In the genomic region with DNA sequence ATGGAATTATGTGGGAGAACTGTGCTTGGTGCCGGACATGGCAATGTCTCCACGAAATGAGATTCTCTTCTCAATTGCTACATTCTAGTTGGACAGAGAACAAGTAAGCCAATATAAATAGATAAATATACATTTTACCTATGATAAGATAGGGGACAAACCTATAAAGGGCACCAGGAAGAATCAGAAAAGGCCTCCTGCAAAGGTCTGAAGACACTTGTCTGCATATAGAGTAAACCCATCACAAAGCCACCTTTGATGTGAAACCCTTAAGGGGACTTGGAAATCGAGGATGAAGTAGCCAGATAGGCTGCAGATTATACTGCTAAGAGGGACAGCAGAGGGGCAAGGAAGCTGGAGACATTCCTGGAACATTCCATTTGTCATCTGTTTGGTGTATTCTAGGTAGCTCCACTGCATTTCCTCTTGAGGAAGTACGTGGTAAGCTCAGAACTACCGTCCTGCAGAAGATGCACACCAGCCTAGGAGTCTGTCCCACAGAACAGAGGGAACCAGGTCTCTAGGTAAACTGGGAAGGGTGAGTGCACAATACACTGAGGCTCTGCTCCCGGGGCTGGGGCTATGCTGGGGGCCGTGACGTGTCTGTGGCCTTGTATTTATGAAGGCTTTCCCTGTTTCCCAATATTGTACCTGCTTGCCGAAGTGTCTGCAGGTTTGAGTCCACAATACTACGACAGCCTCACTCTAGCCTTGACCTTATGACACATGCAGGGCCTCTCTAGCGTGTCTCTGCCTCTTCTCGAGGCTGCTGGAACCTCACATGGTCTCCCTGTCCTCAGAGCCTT, we compare ENCODE assay signal across 7 mouse cellular contexts. TPM values are rescaled to one million over a fixed set of nuclear protein-coding genes. Genes with fewer than 3 reads are reported as not detected.
DNase-seq lines count a peak whose midpoint lies in the region; ATAC-seq and TF ChIP-seq lines count a peak whose summit lies in the region.

No protein-coding gene starts in this region.

- H3K4me3 ChIP-seq in lung, embryonic 16.5 days (ENCODE audit: low read length) = peak overlapping the region; percentile 85
- H3K4me3 ChIP-seq in forebrain, embryonic 11.5 days (ENCODE audit: low read depth, low read length) = no peak overlapping the region
- H3K4me3 ChIP-seq in limb, embryonic 10.5 days = peak overlapping the region; percentile 87
- peak overlapping the region; percentile 80 for H3K4me3 ChIP-seq in olfactory bulb, adult 2 months (ENCODE audit: insufficient read depth, low read depth, low read length)

- DNase-seq in lung, postnatal 14 days = no peak
- no peak for DNase-seq in forebrain, embryonic 11.5 days (ENCODE audit: low spot score)
- no peak for DNase-seq in limb, embryonic 10.5 days (ENCODE audit: low spot score)
- no peak for DNase-seq in spleen, postnatal 4 days (ENCODE audit: low spot score in 2 of 2)
- DNase-seq in adrenal gland, postnatal 14 days = no peak

- 59% methylated on average over 12 of the region's 12 CpGs for WGBS in lung, embryonic 16.5 days
- WGBS in forebrain, embryonic 11.5 days = 82% methylated on average over 12 of the region's 12 CpGs
- 86% methylated on average over 12 of the region's 12 CpGs for WGBS in limb, embryonic 10.5 days
- WGBS in olfactory bulb, adult 2 months = 79% methylated on average over 12 of the region's 12 CpGs

- no peaks in the 10 kb centered on the region for H3K9me3 ChIP-seq in lung, embryonic 16.5 days (ENCODE audit: control insufficient read depth, low read length)
- H3K9me3 ChIP-seq in forebrain, embryonic 11.5 days (ENCODE audit: control insufficient read depth, low read length) = no peaks in the 10 kb centered on the region
- no peaks in the 10 kb centered on the region for H3K9me3 ChIP-seq in limb, embryonic 10.5 days (replicated peaks)

- H3K36me3 ChIP-seq in lung, embryonic 16.5 days (ENCODE audit: control insufficient read depth, insufficient read depth, low read length) = no peaks in the 10 kb centered on the region
- H3K36me3 ChIP-seq in forebrain, embryonic 11.5 days (ENCODE audit: control insufficient read depth, insufficient read depth, low read length) = no peaks in the 10 kb centered on the region
- H3K36me3 ChIP-seq in limb, embryonic 10.5 days = peaks cover 19% of the 10 kb centered on the region

- H3K27ac ChIP-seq in lung, embryonic 16.5 days (ENCODE audit: low read length) = peak overlapping the region; percentile 85
- no peak overlapping the region for H3K27ac ChIP-seq in forebrain, embryonic 11.5 days (ENCODE audit: low read depth, low read length)
- peak overlapping the region; percentile 97 for H3K27ac ChIP-seq in limb, embryonic 10.5 days
- peak overlapping the region; percentile 92 for H3K27ac ChIP-seq in olfactory bulb, adult 2 months (ENCODE audit: insufficient read depth, low read depth, low read length)

- TF ChIP-seq POLR2A in olfactory bulb, adult 2 months (IDR thresholded peaks at IDR 0.05; ENCODE audit: insufficient read depth, low read depth, low read length) = no peak

- no peak for ATAC-seq in lung, embryonic 16.5 days (ENCODE audit: low read depth)
- no peak for ATAC-seq in forebrain, embryonic 11.5 days (replicated peaks; ENCODE audit: low FRiP score)

- peaks cover 41% of the 10 kb centered on the region for H3K4me1 ChIP-seq in lung, embryonic 16.5 days (replicated peaks; ENCODE audit: control insufficient read depth, insufficient read depth, low read length)
- peaks cover 14% of the 10 kb centered on the region for H3K4me1 ChIP-seq in forebrain, embryonic 11.5 days (replicated peaks; ENCODE audit: control insufficient read depth, insufficient read depth, low read length)
- H3K4me1 ChIP-seq in limb, embryonic 10.5 days = peaks cover 49% of the 10 kb centered on the region
- H3K4me1 ChIP-seq in olfactory bulb, adult 2 months (ENCODE audit: control insufficient read depth, insufficient read depth, low read length) = peaks cover 32% of the 10 kb centered on the region

- TF ChIP-seq CTCF in olfactory bulb, adult 2 months (IDR thresholded peaks at IDR 0.05; ENCODE audit: insufficient read depth, low read depth, low read length) = no peak

- H3K27me3 ChIP-seq in lung, embryonic 16.5 days (ENCODE audit: control insufficient read depth, insufficient read depth, low read depth, low read length) = no peaks in the 10 kb centered on the region
- H3K27me3 ChIP-seq in forebrain, embryonic 11.5 days (ENCODE audit: control insufficient read depth, insufficient read depth, low read length) = no peaks in the 10 kb centered on the region
- no peaks in the 10 kb centered on the region for H3K27me3 ChIP-seq in limb, embryonic 10.5 days (ENCODE audit: low read depth, poor library complexity, severe bottlenecking)

- peak overlapping the region; percentile 51 for H3K4me2 ChIP-seq in lung, embryonic 16.5 days (ENCODE audit: low read depth, low read length)
- H3K4me2 ChIP-seq in forebrain, embryonic 11.5 days (ENCODE audit: low read depth, low read length, severe bottlenecking) = peak overlapping the region; percentile 76; the same call in 1 of the 2 replicates

- peak overlapping the region; percentile 60 for H3K9ac ChIP-seq in lung, embryonic 16.5 days (ENCODE audit: low read length)
- peak overlapping the region; percentile 88; the same call in 1 of the 2 replicates for H3K9ac ChIP-seq in forebrain, embryonic 11.5 days (ENCODE audit: low read length)

RNA-seq across cellular contexts. Expression of a gene that starts 1.0 kb away (rescaled TPM):
- 263 and 285 TPM in 2 replicates for polyA plus RNA-seq in lung, embryonic 16.5 days (2015; fragmentation: Nextera tagmentation; extraction: Ambion mirVana)
- 333 and 334 TPM in 2 replicates for polyA plus RNA-seq in forebrain, embryonic 11.5 days (2014; fragmentation: Nextera tagmentation; extraction: Ambion mirVana)
- polyA plus RNA-seq in limb, embryonic 10.5 days (2016; fragmentation: Nextera tagmentation; extraction: Ambion mirVana) = 375 and 404 TPM in 2 replicates
- not detected in 2 replicates for polyA plus RNA-seq in olfactory bulb, adult 2 months (2012; ENCODE audit: insufficient read depth, insufficient read length, low replicate concordance, missing spikeins)
- total RNA-seq in adrenal gland, postnatal 14 days (2021) = 172 and 174 TPM in 2 replicates

RNA-seq across cellular contexts. Expression of a gene that starts 28.4 kb away (rescaled TPM):
- polyA plus RNA-seq in lung, embryonic 16.5 days (2015; fragmentation: Nextera tagmentation; extraction: Ambion mirVana) = 5.6 and 8.4 TPM in 2 replicates
- polyA plus RNA-seq in forebrain, embryonic 11.5 days (2014; fragmentation: Nextera tagmentation; extraction: Ambion mirVana) = 6.6 and 15.1 TPM in 2 replicates
- polyA plus RNA-seq in limb, embryonic 10.5 days (2016; fragmentation: Nextera tagmentation; extraction: Ambion mirVana) = 1.0 and 4.0 TPM in 2 replicates
- not detected in 2 replicates for polyA plus RNA-seq in olfactory bulb, adult 2 months (2012; ENCODE audit: insufficient read depth, insufficient read length, low replicate concordance, missing spikeins)
- total RNA-seq in adrenal gland, postnatal 14 days (2021) = 19.2 and 23.8 TPM in 2 replicates

RNA-seq across cellular contexts. Expression of a gene that starts 55.8 kb away (rescaled TPM):
- polyA plus RNA-seq in lung, embryonic 16.5 days (2015; fragmentation: Nextera tagmentation; extraction: Ambion mirVana) = 2.4 and 4.1 TPM in 2 replicates
- 1.7 and 2.6 TPM in 2 replicates for polyA plus RNA-seq in forebrain, embryonic 11.5 days (2014; fragmentation: Nextera tagmentation; extraction: Ambion mirVana)
- 1.2 and 2.2 TPM in 2 replicates for polyA plus RNA-seq in limb, embryonic 10.5 days (2016; fragmentation: Nextera tagmentation; extraction: Ambion mirVana)
- not detected in 2 replicates for polyA plus RNA-seq in olfactory bulb, adult 2 months (2012; ENCODE audit: insufficient read depth, insufficient read length, low replicate concordance, missing spikeins)
- 358 and 403 TPM in 2 replicates for total RNA-seq in adrenal gland, postnatal 14 days (2021)

RNA-seq across cellular contexts. Expression of a gene that starts 56.7 kb away (rescaled TPM):
- 38.3 and 39.6 TPM in 2 replicates for polyA plus RNA-seq in lung, embryonic 16.5 days (2015; fragmentation: Nextera tagmentation; extraction: Ambion mirVana)
- polyA plus RNA-seq in forebrain, embryonic 11.5 days (2014; fragmentation: Nextera tagmentation; extraction: Ambion mirVana) = 35.1 and 39.2 TPM in 2 replicates
- polyA plus RNA-seq in limb, embryonic 10.5 days (2016; fragmentation: Nextera tagmentation; extraction: Ambion mirVana) = 41.9 and 43.2 TPM in 2 replicates
- 167 TPM in 1 of 2 replicates, not detected in the other for polyA plus RNA-seq in olfactory bulb, adult 2 months (2012; ENCODE audit: insufficient read depth, insufficient read length, low replicate concordance, missing spikeins)
- total RNA-seq in adrenal gland, postnatal 14 days (2021) = 30.7 and 37.5 TPM in 2 replicates
